Mouse (Mus musculus): ENCODE results near the gene Prim1. TPM values are rescaled to one million over a fixed set of nuclear protein-coding genes. Genes with fewer than 3 reads are reported as not detected.
"Not testable (repeated sequence)": the region's sequence is repeated elsewhere in the genome, so short reads cannot be mapped to it uniquely, and the experiment has no call there.

Prim1 gene
- total RNA-seq, 2 experiments from 2014 or later = 66.4 to 76.4 TPM

DNA sequence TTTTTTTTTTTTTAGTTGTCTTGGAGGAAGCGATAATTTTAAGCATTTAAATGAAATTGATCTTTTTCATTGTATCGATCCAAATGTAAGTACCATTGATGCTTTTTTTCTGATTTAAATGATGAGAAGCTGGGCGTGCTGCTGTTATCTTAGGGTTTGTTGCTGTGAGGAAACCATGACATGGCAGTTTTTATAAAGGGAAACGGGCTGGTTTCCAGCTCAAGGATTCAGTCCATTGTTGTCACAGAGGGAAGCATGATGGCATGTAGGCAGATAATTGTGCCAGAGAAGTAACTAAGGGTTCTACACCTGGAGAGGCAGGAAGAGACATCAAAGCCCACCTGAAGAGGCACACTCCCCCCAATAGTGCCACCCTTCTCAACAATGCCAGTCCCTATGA, 54.2 kb downstream of the Prim1 start:
- peak; percentile 63 for ATAC-seq (ENCODE audit: poor library complexity, severe bottlenecking)

DNA sequence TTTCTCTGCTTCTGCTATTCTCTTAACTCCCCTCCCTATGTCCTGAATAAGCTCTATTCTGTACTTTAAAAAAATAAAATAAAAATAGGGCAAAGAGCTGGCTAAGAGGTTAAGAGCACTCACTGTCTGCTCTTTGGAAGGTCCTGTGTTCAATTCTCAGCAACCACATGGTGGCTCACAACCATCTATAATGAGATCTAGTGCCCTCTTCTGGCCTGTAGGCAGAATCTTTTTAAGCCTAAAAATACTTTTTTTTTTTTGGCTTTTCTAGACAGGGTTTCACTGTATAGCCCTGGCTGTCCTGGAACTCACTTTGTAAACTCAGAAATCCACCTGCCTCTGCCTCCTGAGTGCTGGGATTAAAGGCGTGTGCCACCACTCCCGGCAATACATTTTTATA, 55.5 kb downstream of the Prim1 start:
- ATAC-seq (ENCODE audit: poor library complexity, severe bottlenecking) = not testable (repeated sequence)

DNA sequence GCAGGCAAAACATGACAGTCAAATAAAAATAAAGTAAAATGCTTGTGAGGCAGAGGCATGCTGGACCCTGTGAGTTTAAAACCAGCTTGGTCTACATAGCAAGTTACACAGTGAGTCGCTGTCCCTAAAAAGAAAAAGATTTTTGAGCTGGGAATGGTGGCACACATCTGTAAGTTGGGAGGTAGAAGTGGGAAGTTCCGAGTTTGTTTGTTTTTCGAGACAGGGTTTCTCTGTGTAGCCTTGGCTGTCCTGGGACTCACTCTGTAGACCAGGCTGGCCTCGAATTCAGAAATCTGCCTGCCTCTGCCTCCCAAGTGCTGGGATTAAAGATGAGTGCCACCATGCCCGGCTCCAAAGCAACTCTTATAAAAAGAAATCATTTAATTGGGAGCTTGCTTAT, 63.3 kb downstream of the Prim1 start:
- ATAC-seq (ENCODE audit: poor library complexity, severe bottlenecking) = not testable (repeated sequence)

Other genes starting within 250 kb of the Prim1 start
- not detected in 2 replicates for gene Rdh9, start 238.8 kb upstream of the Prim1 start, total RNA-seq (2015)
- not detected in 2 replicates for gene Rdh9, start 238.8 kb upstream of the Prim1 start, total RNA-seq (2017)
- gene Rdh16, start 214.0 kb upstream of the Prim1 start, total RNA-seq (2015) = not detected in 2 replicates
- not detected in 2 replicates for gene Rdh16, start 214.0 kb upstream of the Prim1 start, total RNA-seq (2017)
- gene Rdh19, start 165.2 kb upstream of the Prim1 start, total RNA-seq (2015) = not detected in 2 replicates
- gene Rdh19, start 165.2 kb upstream of the Prim1 start, total RNA-seq (2017) = not detected in 2 replicates
- gene Rdh16f2, start 148.7 kb upstream of the Prim1 start, total RNA-seq (2015) = not detected in 2 replicates
- gene Rdh16f2, start 148.7 kb upstream of the Prim1 start, total RNA-seq (2017) = not detected in 2 replicates
- not detected in 2 replicates for gene Rdh7, start 126.4 kb upstream of the Prim1 start, total RNA-seq (2015)
- gene Rdh7, start 126.4 kb upstream of the Prim1 start, total RNA-seq (2017) = not detected in 2 replicates
- not detected in 2 replicates for gene Sdr9c7, start 116.7 kb upstream of the Prim1 start, total RNA-seq (2015)
- not detected in 2 replicates for gene Sdr9c7, start 116.7 kb upstream of the Prim1 start, total RNA-seq (2017)
- gene Hsd17b6, start 7.6 kb upstream of the Prim1 start, total RNA-seq (2015) = not detected in 2 replicates
- gene Hsd17b6, start 7.6 kb upstream of the Prim1 start, total RNA-seq (2017) = not detected in 2 replicates
- gene Naca, start 20.4 kb downstream of the Prim1 start, total RNA-seq (2015) = 699 and 796 TPM in 2 replicates
- 1,510 and 1,709 TPM in 2 replicates for gene Naca, start 20.4 kb downstream of the Prim1 start, total RNA-seq (2017)
- gene Ptges3, start 43.8 kb downstream of the Prim1 start, total RNA-seq (2015) = 118 and 120 TPM in 2 replicates
- 140 and 162 TPM in 2 replicates for gene Ptges3, start 43.8 kb downstream of the Prim1 start, total RNA-seq (2017)
- gene Atp5b, start 68.1 kb downstream of the Prim1 start, total RNA-seq (2015) = 902 and 936 TPM in 2 replicates
- gene Atp5b, start 68.1 kb downstream of the Prim1 start, total RNA-seq (2017) = 1,533 and 1,600 TPM in 2 replicates
- 51.3 and 53.5 TPM in 2 replicates for gene Baz2a, start 76.4 kb downstream of the Prim1 start, total RNA-seq (2015)
- gene Baz2a, start 76.4 kb downstream of the Prim1 start, total RNA-seq (2017) = 21.3 and 27.4 TPM in 2 replicates
- gene Rbms2, start 165.1 kb downstream of the Prim1 start, total RNA-seq (2015) = 2.9 and 4.0 TPM in 2 replicates
- gene Rbms2, start 165.1 kb downstream of the Prim1 start, total RNA-seq (2017) = 1.5 and 5.4 TPM in 2 replicates
- 0.71 TPM in 1 of 2 replicates, not detected in the other for gene Gls2, start 179.3 kb downstream of the Prim1 start, total RNA-seq (2015)
- gene Gls2, start 179.3 kb downstream of the Prim1 start, total RNA-seq (2017) = not detected in 2 replicates
- gene Spryd4, start 196.6 kb downstream of the Prim1 start, total RNA-seq (2015) = 6.5 and 6.9 TPM in 2 replicates
- 9.0 and 10.6 TPM in 2 replicates for gene Spryd4, start 196.6 kb downstream of the Prim1 start, total RNA-seq (2017)
- not detected in 2 replicates for gene Mip, start 210.7 kb downstream of the Prim1 start, total RNA-seq (2015)
- gene Mip, start 210.7 kb downstream of the Prim1 start, total RNA-seq (2017) = 0.33 TPM in 1 of 2 replicates, not detected in the other
- gene Timeless, start 216.9 kb downstream of the Prim1 start, total RNA-seq (2015) = 14.1 and 16.1 TPM in 2 replicates
- 33.2 and 34.2 TPM in 2 replicates for gene Timeless, start 216.9 kb downstream of the Prim1 start, total RNA-seq (2017)
- gene Apon, start 238.9 kb downstream of the Prim1 start, total RNA-seq (2015) = 0.36 TPM in 1 of 2 replicates, not detected in the other
- 1.2 TPM in 1 of 2 replicates, not detected in the other for gene Apon, start 238.9 kb downstream of the Prim1 start, total RNA-seq (2017)

Measured in megakaryocyte, adult 5-6 weeks (primary cell).